Mouse (Mus musculus) embryonic fibroblast, embryonic 13.5 days (primary cell): ENCODE results near the gene Olfr1065.
"Not testable (repeated sequence)": the region's sequence is repeated elsewhere in the genome, so short reads cannot be mapped to it uniquely, and the experiment has no call there.

Experiments used
- CTCF ChIP-seq: IDR thresholded peaks from 2 replicates; pipeline ENCODE4 v1.5.1; 2011; ENCODE audit warnings: mild to moderate bottlenecking, control low read depth, low read length, moderate library complexity, borderline replicate concordance; ENCODE audit not compliant: insufficient read depth
- POLR2A ChIP-seq: IDR thresholded peaks from 2 replicates; pipeline ENCODE4 v1.6.1; 2011; ENCODE audit warnings: low read depth, mild to moderate bottlenecking, control low read depth, low read length, moderate library complexity

DNA sequence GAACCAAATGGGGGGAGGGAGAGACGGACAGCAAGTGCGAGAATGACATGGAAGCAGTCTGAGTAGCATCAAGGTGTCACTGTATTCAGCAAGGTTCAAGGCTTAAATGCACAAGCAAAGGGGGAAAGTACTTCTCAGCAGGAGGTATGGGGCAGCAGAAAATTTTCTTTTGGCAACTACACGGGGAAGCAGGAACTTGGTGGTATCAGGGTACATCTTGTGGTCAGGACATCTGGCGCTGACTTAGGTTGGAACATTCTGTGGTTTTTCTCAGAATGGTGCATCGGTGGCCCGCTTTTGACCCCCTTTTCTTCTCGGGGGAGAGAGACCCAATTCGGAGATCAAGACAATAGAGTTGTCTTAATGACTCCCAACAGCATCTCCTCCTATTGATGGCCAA, 21.9 kb downstream of the Olfr1065 start:
- not testable (repeated sequence) for TF ChIP-seq POLR2A, CTCF
